Mouse (Mus musculus): ENCODE results near the gene Acd.

GRCm38 (mm10) chr8:105700966-105701824, at the start of gene Acd, which contains the start of gene Pard6a:
- peak; percentile 78; the same call in 1 of the 2 replicates for TF ChIP-seq POLR2A (IDR thresholded peaks at IDR 0.05; ENCODE audit: borderline replicate concordance, extremely low read depth, low read depth, low read length)
- TF ChIP-seq CTCF (IDR thresholded peaks at IDR 0.05; ENCODE audit: insufficient read depth, low read length), result no peak

Data from lung, adult 2 months (tissue).